Mouse (Mus musculus) liver, embryonic 16.5 days (tissue): ENCODE results near the gene Kdelr1. TPM values are rescaled to one million over a fixed set of nuclear protein-coding genes. Genes with fewer than 3 reads are reported as not detected.

Experiments used
- ATAC-seq: fragments of 200-750 bp; cut with Nextera tagmentation; 2 replicates; pipeline ENCODE4 v1.8.0; 2017; ENCODE audit warnings: low read depth, mild to moderate bottlenecking, moderate number of reproducible peaks, moderate library complexity
- H3K27ac ChIP-seq: fragments of 300-500 bp; sonication (generic); 2 replicates; pipeline ENCODE4 v1.5.1; 2014; ENCODE audit warnings: mild to moderate bottlenecking, low read length
- H3K27me3 ChIP-seq: fragments of 300-500 bp; sonication (generic); 2 replicates; pipeline ENCODE4 v1.6.1; 2014; ENCODE audit warnings: low read depth, low read length, mixed read lengths; ENCODE audit not compliant: control insufficient read depth, insufficient read depth
- H3K36me3 ChIP-seq: fragments of 300-500 bp; sonication (generic); 2 replicates; pipeline ENCODE4 v1.6.1; 2014; ENCODE audit warnings: mild to moderate bottlenecking; ENCODE audit not compliant: control insufficient read depth, insufficient read depth
- H3K4me1 ChIP-seq: fragments of 300-500 bp; sonication (generic); 2 replicates; pipeline ENCODE4 v1.6.1; 2014; ENCODE audit warnings: low read depth, low read length, mixed read lengths; ENCODE audit not compliant: control insufficient read depth
- H3K4me2 ChIP-seq: fragments of 300-500 bp; sonication (generic); 2 replicates; pipeline ENCODE4 v1.6.1; 2014; ENCODE audit warnings: low read depth, low read length, mixed read lengths
- H3K4me3 ChIP-seq: fragments of 300-500 bp; sonication (generic); 2 replicates; pipeline ENCODE4 v1.5.1; 2014; ENCODE audit warnings: low read depth, mild to moderate bottlenecking, low read length
- H3K9ac ChIP-seq: fragments of 300-500 bp; sonication (generic); 2 replicates; pipeline ENCODE4 v1.6.1; 2014; ENCODE audit warnings: low read depth, low read length
- H3K9me3 ChIP-seq: fragments of 300-500 bp; sonication (generic); replicated peaks from 2 replicates; pipeline ENCODE4 v1.6.1; 2016; ENCODE audit warnings: low read length; ENCODE audit not compliant: control insufficient read depth
- WGBS: fragments of 180-500 bp; shearing (Covaris S2); extraction: QIAGEN DNeasy Blood & Tissue Kit; methylation state at CpG from one replicate; pipeline ENCODE4 v1.1.7; 2014; ENCODE audit not compliant: insufficient replicate concordance; 5-methylcytosine and 5-hydroxymethylcytosine counted together
- polyA plus RNA-seq: library from polyadenylated mRNA; unstranded; fragments of >200 nt; fragmentation: Nextera tagmentation; extraction: Ambion mirVana; gene quantifications from 2 replicates; pipeline ENCODE4 v1.2.1, GENCODE M21; 2015

Kdelr1 gene
- polyA plus RNA-seq, 1 experiment from 2014 or later = 35.3 TPM

DNA sequence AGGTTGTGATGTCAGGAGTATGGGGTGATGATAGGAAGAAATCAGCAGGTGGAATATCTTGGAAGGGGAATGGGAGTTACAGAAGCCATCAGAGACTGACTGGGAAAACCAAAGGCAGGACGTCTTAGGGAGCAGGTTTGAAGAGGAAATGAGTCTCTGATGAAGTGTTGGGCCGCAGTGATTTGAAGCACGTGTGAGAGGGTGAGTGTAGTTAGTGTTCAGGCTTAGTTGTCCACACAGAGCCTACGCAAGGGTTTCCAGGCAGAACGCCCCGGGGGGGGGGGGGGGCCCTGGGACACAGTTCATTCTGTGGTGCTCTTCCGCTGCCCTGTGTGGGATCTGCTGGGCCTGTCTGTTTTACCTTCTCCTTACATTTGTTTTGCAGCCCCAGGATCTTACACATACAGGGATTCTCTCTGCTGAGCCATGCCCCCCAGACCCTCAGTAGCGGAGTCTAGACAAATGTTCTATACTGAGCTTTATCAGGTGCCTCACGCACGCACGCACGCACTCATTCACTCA is 30.0 kb downstream of the Kdelr1 start:
- ATAC-seq = no peak
- 71% methylated on average over 10 of the region's 12 CpGs for WGBS
- H3K4me3 ChIP-seq = no peak overlapping the region

DNA sequence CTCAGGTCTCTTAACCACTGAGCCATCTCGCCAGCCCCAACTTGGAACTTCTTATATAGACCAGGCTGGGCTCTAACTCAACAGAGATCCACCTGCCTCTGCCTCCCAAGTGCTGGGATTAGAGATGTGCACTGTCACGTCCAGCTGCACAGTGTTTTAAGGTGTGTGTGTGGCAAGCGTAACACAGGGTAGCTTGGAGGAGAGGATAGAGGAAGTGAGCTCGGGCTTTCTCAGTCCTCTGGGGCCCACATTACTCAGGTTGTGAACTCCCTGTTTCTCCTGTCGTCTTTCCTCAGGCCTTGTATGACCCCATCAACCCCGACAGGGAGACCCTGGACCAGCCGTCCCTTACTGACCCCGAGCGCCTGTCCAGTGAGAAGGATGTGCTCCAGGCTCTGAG is 34.0 kb downstream of the Kdelr1 start:
- Histone ChIP-seq H3K27ac (no peak overlapping the region), H3K9ac (no peak overlapping the region), H3K4me3 (no peak overlapping the region), H3K4me2 (no peak overlapping the region), H3K36me3 (peaks cover 9% of the 10 kb centered on the region), H3K9me3 (peaks cover 4% of the 10 kb centered on the region; the same call in 1 of the 2 replicates), H3K27me3 (no peaks in the 10 kb centered on the region), H3K4me1 (peaks cover 3% of the 10 kb centered on the region)
- ATAC-seq = no peak
- WGBS = 72% methylated on average over 9 of the region's 9 CpGs

More for the DNA sequence above, 30.0 kb downstream of the Kdelr1 start:
- no peak overlapping the region for H3K27ac ChIP-seq
- peaks cover 9% of the 10 kb centered on the region for H3K4me1 ChIP-seq
- no peaks in the 10 kb centered on the region for H3K27me3 ChIP-seq
- H3K4me2 ChIP-seq = no peak overlapping the region
- no peaks in the 10 kb centered on the region for H3K36me3 ChIP-seq
- H3K9me3 ChIP-seq = peaks cover 4% of the 10 kb centered on the region; the same call in 1 of the 2 replicates
- H3K9ac ChIP-seq = no peak overlapping the region

DNA sequence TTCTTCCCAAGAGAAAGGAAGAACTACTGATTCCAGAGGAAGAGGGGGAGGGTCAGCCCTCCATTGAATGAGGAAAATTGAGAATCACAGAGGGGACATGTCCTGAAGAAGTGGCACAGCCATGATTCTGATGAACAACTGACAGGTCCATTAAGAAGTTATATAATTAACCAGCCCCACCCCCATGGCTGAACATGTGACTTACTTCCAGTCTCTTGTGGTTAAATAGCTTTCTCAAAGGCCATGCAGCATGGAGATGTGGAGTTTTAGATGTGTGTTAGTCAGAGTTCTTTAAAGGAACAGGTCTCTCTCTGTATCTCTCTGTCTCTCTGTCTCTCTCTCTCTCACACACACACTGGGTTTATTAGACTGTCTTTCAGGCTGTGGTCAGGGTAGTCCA is 35.8 kb downstream of the Kdelr1 start:
- H3K4me2 ChIP-seq = no peak overlapping the region
- no peak overlapping the region for H3K27ac ChIP-seq
- H3K36me3 ChIP-seq = peaks cover 9% of the 10 kb centered on the region
- H3K9ac ChIP-seq = no peak overlapping the region
- peaks cover 4% of the 10 kb centered on the region; the same call in 1 of the 2 replicates for H3K9me3 ChIP-seq
- ATAC-seq = no peak
- H3K4me3 ChIP-seq = no peak overlapping the region
- no peaks in the 10 kb centered on the region for H3K27me3 ChIP-seq
- H3K4me1 ChIP-seq = no peaks in the 10 kb centered on the region

DNA sequence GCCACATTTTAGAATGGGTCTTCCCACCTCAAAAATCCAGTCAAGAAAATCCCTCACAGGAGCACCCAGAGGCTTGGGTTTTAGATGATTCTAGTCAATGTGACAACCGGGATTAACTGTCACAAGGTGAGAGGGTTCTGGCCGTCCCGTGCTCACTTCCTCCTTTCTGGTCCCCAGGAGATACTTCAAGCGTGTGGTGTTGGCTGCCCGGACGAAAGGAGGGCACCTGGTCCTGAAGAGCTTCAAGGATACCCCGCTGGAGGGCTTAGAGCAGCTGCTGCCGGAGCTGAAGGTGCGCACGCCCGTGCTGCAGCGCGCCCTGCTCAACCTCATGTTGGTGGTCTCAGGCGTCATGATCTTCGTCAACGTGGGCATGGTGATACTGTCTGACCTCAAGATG is 36.6 kb downstream of the Kdelr1 start:
- H3K9me3 ChIP-seq = no peaks in the 10 kb centered on the region
- no peak overlapping the region for H3K9ac ChIP-seq
- H3K36me3 ChIP-seq = peaks cover 9% of the 10 kb centered on the region
- no peak overlapping the region for H3K27ac ChIP-seq
- H3K27me3 ChIP-seq = no peaks in the 10 kb centered on the region
- 80% methylated on average over 16 of the region's 16 CpGs for WGBS
- H3K4me1 ChIP-seq = no peaks in the 10 kb centered on the region
- H3K4me2 ChIP-seq = no peak overlapping the region
- H3K4me3 ChIP-seq = no peak overlapping the region
- no peak for ATAC-seq

DNA sequence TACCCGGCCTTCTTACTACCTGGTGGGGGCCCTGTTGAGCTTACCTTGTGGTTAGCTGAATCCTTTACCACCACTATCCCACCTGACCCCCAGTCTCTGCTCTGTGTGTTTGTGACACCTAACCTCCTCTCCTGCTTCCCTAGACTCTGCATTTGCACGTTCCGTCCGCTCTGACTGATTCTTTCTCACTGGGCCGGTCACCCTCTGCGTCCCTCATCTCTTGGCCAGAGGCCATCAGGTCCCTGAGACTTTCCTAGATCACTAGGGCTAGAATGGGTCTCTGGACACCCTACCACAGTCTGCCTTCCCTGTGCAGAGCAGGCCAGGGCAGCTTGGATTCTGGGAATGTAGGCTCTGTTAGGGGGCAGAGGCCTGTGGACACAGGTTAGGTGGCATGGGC is 41.5 kb downstream of the Kdelr1 start:
- 77% methylated on average over 6 of the region's 6 CpGs for WGBS

DNA sequence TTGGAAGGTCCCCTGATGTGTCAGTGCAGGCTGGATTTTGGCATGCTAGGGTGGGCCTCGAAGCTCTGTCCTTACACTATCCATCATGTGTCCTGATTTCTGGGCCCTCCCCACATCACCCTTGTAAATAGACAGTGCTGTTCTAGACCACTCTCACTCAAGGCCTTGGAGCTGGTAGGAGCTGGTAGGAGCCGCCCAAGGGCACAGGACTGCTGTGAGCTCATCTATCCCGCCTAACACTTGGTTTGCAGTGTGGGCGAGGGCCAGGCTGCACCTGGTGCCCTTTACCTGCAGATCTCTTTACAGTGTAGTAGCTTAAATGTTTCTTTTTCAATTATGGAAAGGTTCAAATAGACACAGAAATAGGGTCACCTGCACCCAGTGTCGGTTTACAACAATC is 42.4 kb downstream of the Kdelr1 start:
- H3K9ac ChIP-seq = no peak overlapping the region
- WGBS = 66% methylated on average over 5 of the region's 5 CpGs
- H3K27me3 ChIP-seq = no peaks in the 10 kb centered on the region
- H3K9me3 ChIP-seq = no peaks in the 10 kb centered on the region
- H3K36me3 ChIP-seq = peaks cover 1% of the 10 kb centered on the region
- no peak for ATAC-seq
- no peak overlapping the region for H3K4me2 ChIP-seq
- H3K4me3 ChIP-seq = no peak overlapping the region
- no peak overlapping the region for H3K27ac ChIP-seq
- H3K4me1 ChIP-seq = peaks cover 22% of the 10 kb centered on the region

More for the DNA sequence above, 41.5 kb downstream of the Kdelr1 start:
- H3K27me3 ChIP-seq = no peaks in the 10 kb centered on the region
- H3K27ac ChIP-seq = no peak overlapping the region
- no peak overlapping the region for H3K4me2 ChIP-seq
- no peak overlapping the region for H3K4me3 ChIP-seq
- H3K4me1 ChIP-seq = peaks cover 15% of the 10 kb centered on the region
- H3K9me3 ChIP-seq = no peaks in the 10 kb centered on the region
- no peak for ATAC-seq
- no peak overlapping the region for H3K9ac ChIP-seq
- H3K36me3 ChIP-seq = peaks cover 9% of the 10 kb centered on the region

DNA sequence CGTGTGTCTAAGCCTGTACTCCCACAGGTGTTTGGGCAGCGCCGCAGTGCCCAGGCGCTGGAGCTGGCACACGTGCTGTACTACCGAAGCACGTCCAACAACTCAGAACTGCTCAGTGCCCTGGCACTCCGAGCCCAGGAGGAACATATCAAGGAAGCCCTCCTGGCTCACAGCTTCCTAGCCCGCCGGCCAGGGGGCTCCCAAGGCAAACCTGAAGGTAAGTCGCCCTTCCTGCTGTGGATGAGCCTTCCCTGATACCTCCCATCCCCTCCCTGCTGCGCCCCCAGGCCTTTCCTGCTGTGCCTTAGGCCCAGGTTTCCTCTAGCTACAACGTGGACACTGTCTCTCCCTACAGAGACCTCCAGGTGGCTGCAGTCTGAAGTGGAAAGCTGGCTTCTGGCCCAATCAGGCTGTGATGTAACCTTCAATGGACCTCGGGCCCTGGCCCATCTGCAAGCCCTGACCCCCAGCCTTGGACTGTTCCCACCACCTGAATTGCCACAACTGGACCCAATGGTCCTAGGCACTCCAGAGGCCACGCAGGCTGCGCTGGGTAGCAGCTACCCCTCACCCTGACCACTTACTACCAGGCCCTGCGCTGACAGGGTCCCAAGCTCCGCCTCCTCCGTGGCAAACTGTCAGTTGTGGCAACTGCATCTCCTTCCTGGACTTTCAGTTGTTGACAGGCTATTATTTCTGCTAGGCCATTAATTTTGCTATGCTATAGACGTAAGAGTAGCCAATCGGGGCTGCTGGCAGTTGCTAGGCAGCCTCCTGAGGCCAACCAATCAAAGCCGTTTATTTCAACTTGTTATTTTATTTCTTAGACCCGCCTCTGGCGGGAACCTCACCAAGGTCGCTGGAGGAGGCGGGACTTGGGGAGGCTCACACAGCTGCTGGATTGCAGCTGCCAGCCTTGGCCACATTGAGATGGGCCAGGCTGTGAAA is 43.8 kb downstream of the Kdelr1 start:
- peak overlapping the region; percentile 56 for H3K4me2 ChIP-seq
- H3K27me3 ChIP-seq = no peaks in the 10 kb centered on the region
- H3K4me3 ChIP-seq = peak overlapping the region; percentile 55
- H3K9ac ChIP-seq = peak overlapping the region; percentile 48
- H3K27ac ChIP-seq = peak overlapping the region; percentile 21
- no peaks in the 10 kb centered on the region for H3K9me3 ChIP-seq
- peaks cover 35% of the 10 kb centered on the region for H3K4me1 ChIP-seq
- H3K36me3 ChIP-seq = no peaks in the 10 kb centered on the region
- peak; percentile 67 for ATAC-seq
- WGBS = 37% methylated on average over 26 of the region's 26 CpGs

DNA sequence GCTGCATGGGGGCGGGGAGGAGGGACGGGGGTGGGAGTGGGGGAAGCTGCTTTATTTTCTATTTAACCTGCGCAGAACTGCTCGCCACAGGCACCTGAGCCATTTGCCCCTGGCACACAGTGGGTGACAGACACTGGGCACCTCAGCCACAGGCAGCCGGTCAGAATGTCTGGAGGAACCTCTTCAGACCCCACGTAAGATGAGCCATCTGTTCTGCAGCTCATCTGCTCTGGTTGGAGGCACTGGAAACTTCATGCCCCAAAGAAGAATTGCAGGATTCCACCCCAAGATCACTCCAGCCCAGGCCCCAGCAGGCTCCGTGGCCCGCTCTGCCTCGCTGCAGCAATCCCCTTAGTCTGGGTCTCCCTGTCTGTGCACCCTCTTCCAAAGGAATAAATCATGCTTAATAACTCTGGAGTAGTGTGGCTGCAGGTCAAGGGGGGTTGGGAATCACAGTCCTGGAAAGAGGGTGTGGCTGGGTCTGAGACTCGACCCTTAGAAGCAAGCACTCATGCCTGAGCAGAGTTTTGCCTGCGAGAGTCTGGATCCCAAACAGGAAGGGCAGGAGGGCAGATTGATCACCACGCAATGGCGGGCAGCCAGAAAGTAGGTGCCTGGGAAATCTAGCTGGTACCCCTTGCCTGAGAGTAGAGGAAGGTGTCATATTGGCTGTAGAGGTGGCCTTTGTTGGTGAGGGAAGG is 44.6 kb downstream of the Kdelr1 start:
- Histone ChIP-seq H3K4me1 (peaks cover 42% of the 10 kb centered on the region), H3K4me3 (no peak overlapping the region), H3K9ac (0 out of 2 replicates have a peak overlapping the region, but pooled peaks have one; percentile 38), H3K4me2 (peak overlapping the region; percentile 56), H3K36me3 (no peaks in the 10 kb centered on the region), H3K27ac (no peak overlapping the region), H3K27me3 (no peaks in the 10 kb centered on the region), H3K9me3 (no peaks in the 10 kb centered on the region)
- no peak for ATAC-seq
- 38% methylated on average over 13 of the region's 13 CpGs for WGBS

DNA sequence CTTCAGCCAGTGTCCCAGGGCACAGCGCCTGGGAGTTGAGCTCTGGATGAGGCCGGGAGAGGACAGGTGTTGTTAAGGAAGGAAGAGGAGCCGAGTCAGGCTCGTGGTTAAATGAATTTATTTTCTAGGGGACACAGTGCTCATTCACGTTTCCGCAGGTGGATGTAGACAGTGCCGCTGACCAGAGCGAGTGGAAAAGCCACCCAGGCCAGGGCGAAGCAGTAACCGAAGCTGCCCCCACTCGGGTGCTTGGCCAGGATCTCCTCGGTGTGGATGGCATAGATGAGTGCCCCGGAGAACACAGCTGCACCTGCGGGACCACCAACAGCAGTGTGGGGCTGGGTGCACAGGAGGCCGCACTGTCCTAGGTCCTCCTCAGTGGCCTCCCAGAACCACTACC is 45.4 kb downstream of the Kdelr1 start:
- 77% methylated on average over 15 of the region's 15 CpGs for WGBS
- Histone ChIP-seq H3K36me3 (no peaks in the 10 kb centered on the region), H3K9me3 (no peaks in the 10 kb centered on the region), H3K4me1 (peaks cover 50% of the 10 kb centered on the region), H3K27me3 (no peaks in the 10 kb centered on the region), H3K4me2 (no peak overlapping the region), H3K9ac (no peak overlapping the region), H3K27ac (no peak overlapping the region), H3K4me3 (no peak overlapping the region)
- ATAC-seq = no peak
